Comparison of ENCODE assay signal across 17 mouse cellular contexts in genomic region chr13:20121385-20122043, GRCm38 (mm10). TPM values are rescaled to one million over a fixed set of nuclear protein-coding genes. Genes with fewer than 3 reads are reported as not detected.
DNase-seq lines count a peak whose midpoint lies in the region; ATAC-seq and TF ChIP-seq lines count a peak whose summit lies in the region.
"Had no signal": no experiment of that assay in that cellular context is flagged by ENCODE, and none has a peak within 500 bp of the region (broad histone marks: within the 10 kb centered on the region; RNA-seq: fewer than 3 reads in every experiment).

No protein-coding gene starts in this region.

- H3K36me3 ChIP-seq in hindbrain, embryonic 16.5 days (ENCODE audit: control insufficient read depth, insufficient read depth, low read length): no peaks in the 10 kb centered on the region
- no peaks in the 10 kb centered on the region for H3K36me3 ChIP-seq in hindbrain, embryonic 10.5 days
- H3K36me3 ChIP-seq in forebrain, embryonic 14.5 days (ENCODE audit: control insufficient read depth, insufficient read depth, low read length): no peaks in the 10 kb centered on the region
- H3K36me3 ChIP-seq: neural tube, embryonic 13.5 days had no signal

- peak; percentile 29; the same call in 1 of the 2 replicates for ATAC-seq in hindbrain, embryonic 16.5 days
- no peak for ATAC-seq in forebrain, embryonic 14.5 days

- no peak overlapping the region for H3K4me3 ChIP-seq in hindbrain, embryonic 16.5 days (ENCODE audit: low read length)
- no peak overlapping the region for H3K4me3 ChIP-seq in hindbrain, embryonic 10.5 days
- H3K4me3 ChIP-seq in forebrain, embryonic 14.5 days (ENCODE audit: low read depth, low read length): no peak overlapping the region
- H3K4me3 ChIP-seq: erythroblast, embryonic 14.5 days; neural tube, embryonic 13.5 days had no signal

- peaks cover 4% of the 10 kb centered on the region; the same call in 1 of the 2 replicates for H3K4me1 ChIP-seq in hindbrain, embryonic 16.5 days (ENCODE audit: control insufficient read depth, insufficient read depth, low read depth, low read length)
- H3K4me1 ChIP-seq in hindbrain, embryonic 10.5 days (replicated peaks): peaks cover 1% of the 10 kb centered on the region; the same call in 1 of the 2 replicates
- H3K4me1 ChIP-seq in forebrain, embryonic 14.5 days (ENCODE audit: control insufficient read depth, insufficient read depth, low read length): peaks cover 13% of the 10 kb centered on the region

- WGBS in hindbrain, embryonic 16.5 days: 76% methylated on average over 8 of the region's 8 CpGs
- WGBS in hindbrain, embryonic 10.5 days: 88% methylated on average over 8 of the region's 8 CpGs
- 77% methylated on average over 8 of the region's 8 CpGs for WGBS in forebrain, embryonic 14.5 days

- H3K27me3 ChIP-seq in hindbrain, embryonic 16.5 days (replicated peaks; ENCODE audit: control insufficient read depth, insufficient read depth, low read length): no peaks in the 10 kb centered on the region
- H3K27me3 ChIP-seq in hindbrain, embryonic 10.5 days (ENCODE audit: insufficient read depth, poor library complexity, severe bottlenecking): no peaks in the 10 kb centered on the region
- H3K27me3 ChIP-seq in forebrain, embryonic 14.5 days (replicated peaks; ENCODE audit: control insufficient read depth, insufficient read depth, low read length): peaks cover 53% of the 10 kb centered on the region
- H3K27me3 ChIP-seq: neural tube, embryonic 13.5 days had no signal

- no peak for DNase-seq in hindbrain, embryonic 10.5 days (ENCODE audit: low spot score)
- peak; percentile 24 for DNase-seq in CD4-positive helper T cell, adult 2 months (ENCODE audit: low read depth, low spot score)
- peak; percentile 43 for DNase-seq in brain, embryonic 14.5 days (ENCODE audit: low read depth)
- peak; percentile 79 for DNase-seq in lung, postnatal 10 days
- no peak for DNase-seq in ovary, postnatal 36 days (ENCODE audit: low spot score)
- no peak for DNase-seq in forebrain, embryonic 14.5 days (ENCODE audit: low spot score)
- no peak for DNase-seq in frontal cortex, postnatal 10 days (ENCODE audit: low spot score in 2 of 2)
- DNase-seq: adrenal gland, postnatal 14 days; cerebellum, adult 11-12 months; layer of hippocampus, adult 9-11 months; midbrain, embryonic 14.5 days; right cerebral cortex, postnatal 14 days; thymus, adult 18-20 months had no signal

- TF ChIP-seq CTCF in brain, embryonic 14.5 days (IDR thresholded peaks at IDR 0.05; ENCODE audit: borderline replicate concordance, extremely low read depth, insufficient read depth, insufficient read length): no peak

- no peak overlapping the region for H3K4me2 ChIP-seq in hindbrain, embryonic 16.5 days (ENCODE audit: low read length)
- H3K4me2 ChIP-seq in forebrain, embryonic 14.5 days (ENCODE audit: low read length): no peak overlapping the region
- H3K4me2 ChIP-seq: neural tube, embryonic 13.5 days had no signal

- H3K9ac ChIP-seq in hindbrain, embryonic 16.5 days (ENCODE audit: low read depth, low read length): no peak overlapping the region
- no peak overlapping the region for H3K9ac ChIP-seq in forebrain, embryonic 14.5 days (ENCODE audit: low read length)
- H3K9ac ChIP-seq: liver, embryonic 14.5 days; neural tube, embryonic 13.5 days had no signal

- TF ChIP-seq POLR2A in brain, embryonic 14.5 days (IDR thresholded peaks at IDR 0.05; ENCODE audit: borderline replicate concordance, extremely low read depth, insufficient read depth, insufficient read length, poor library complexity, severe bottlenecking): no peak

- no peaks in the 10 kb centered on the region for H3K9me3 ChIP-seq in hindbrain, embryonic 16.5 days (ENCODE audit: control insufficient read depth, low read length)
- no peaks in the 10 kb centered on the region for H3K9me3 ChIP-seq in hindbrain, embryonic 10.5 days
- no peaks in the 10 kb centered on the region for H3K9me3 ChIP-seq in forebrain, embryonic 14.5 days (replicated peaks; ENCODE audit: control insufficient read depth, low read length)
- H3K9me3 ChIP-seq: neural tube, embryonic 13.5 days had no signal

- H3K27ac ChIP-seq in hindbrain, embryonic 16.5 days (ENCODE audit: low read depth, low read length): no peak overlapping the region
- no peak overlapping the region for H3K27ac ChIP-seq in hindbrain, embryonic 10.5 days
- H3K27ac ChIP-seq in forebrain, embryonic 14.5 days (ENCODE audit: low read depth, low read length): no peak overlapping the region
- H3K27ac ChIP-seq: liver, embryonic 14.5 days; neural tube, embryonic 13.5 days had no signal

RNA-seq across cellular contexts. Expression of gene Elmo1, which starts 31.1 kb away (rescaled TPM):
- 48.6 and 49.6 TPM in 2 replicates for polyA plus RNA-seq in hindbrain, embryonic 16.5 days (2015; fragmentation: Nextera tagmentation; extraction: Ambion mirVana)
- polyA plus RNA-seq in hindbrain, embryonic 10.5 days (2016; fragmentation: Nextera tagmentation; extraction: Ambion mirVana): 12.5 and 19.2 TPM in 2 replicates
- polyA plus RNA-seq in brain, embryonic 14.5 days (2012; rRNA removed): 38.6 and 46.9 TPM in 2 replicates
- polyA plus RNA-seq in forebrain, embryonic 14.5 days (2014; fragmentation: Nextera tagmentation; extraction: Ambion mirVana): 22.6 and 27.8 TPM in 2 replicates

Comparison
In these comparisons a context has a peak if more than half of its experiments do, and no peak if none do; other contexts are left out.
1. DNase-seq: peak in CD4-positive helper T cell, adult 2 months (single experiment), brain, embryonic 14.5 days (single experiment) and lung, postnatal 10 days (single experiment); none in hindbrain, embryonic 10.5 days (single experiment), ovary, postnatal 36 days (single experiment), forebrain, embryonic 14.5 days (single experiment) and frontal cortex, postnatal 10 days (0 of 2).